Mouse (Mus musculus) kidney, postnatal 36 days (tissue): Measurements from ENCODE around the gene Triml2.
A peak's percentile ranks its signal among the peaks of the same experiment; 100 is the strongest.

ENCODE experiments used
- DNase-seq, 2 experiments: peaks; one replicate each; pipeline ENCODE4 v3.0.0; 2021 to 2022; ENCODE audit warnings: mixed read lengths in 2 of 2

Triml2 gene

DNA sequence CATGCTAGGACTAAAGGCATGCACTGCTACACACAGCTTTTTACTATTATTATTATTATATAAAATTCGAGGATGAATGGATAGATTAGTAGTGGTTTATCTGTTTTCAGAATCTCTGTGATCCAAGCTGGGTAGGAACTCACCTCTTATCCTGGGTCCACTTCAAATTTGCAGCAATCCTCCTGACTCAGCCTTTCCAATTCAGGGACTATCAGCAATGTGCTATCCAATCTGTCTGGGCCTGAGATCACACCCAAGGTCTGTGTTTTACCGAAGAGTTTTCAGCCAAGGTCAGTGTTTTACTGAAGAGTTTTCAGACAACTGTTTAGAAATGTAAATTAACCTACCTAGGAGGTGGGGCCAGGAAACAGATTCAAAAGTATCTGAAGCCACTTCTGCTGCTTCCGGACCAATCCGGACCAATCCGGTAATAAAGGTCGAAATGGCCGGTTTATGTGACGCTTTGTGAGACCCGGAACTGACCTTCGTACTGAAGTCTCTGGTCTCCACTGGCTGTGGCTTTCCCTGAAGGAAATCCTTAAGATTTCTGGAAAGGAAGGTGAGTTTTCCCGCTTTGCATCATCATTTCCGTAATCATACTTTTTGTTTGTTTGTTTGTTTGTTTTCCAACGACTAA lies at the start of gene Triml2:
Triml2 (plus strand) TSS at position 488 of the 637 bp plus-strand sequence.
- no peak for DNase-seq

DNA sequence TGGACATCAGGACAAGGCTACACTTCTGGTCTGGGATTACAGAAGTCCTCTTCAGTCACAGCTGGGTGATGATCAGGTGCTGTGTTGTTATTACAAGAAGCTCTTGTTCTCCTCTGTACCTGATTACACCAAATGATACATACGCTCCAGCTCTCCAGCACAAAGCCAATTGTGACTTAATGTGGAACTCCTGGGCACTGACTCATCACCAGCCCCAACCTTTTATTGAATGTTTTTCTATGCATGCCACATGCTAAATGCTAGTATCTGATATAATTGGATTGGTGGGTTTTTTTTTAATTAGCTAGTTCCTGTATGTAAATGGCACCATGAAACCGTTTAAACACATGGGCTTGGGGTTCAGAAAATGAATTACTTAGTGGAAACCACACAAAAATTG lies 39.0 kb upstream of the Triml2 start, which contains the start of gene Triml1:
Triml1 (minus strand) TSS at position 101 of the 400 bp plus-strand sequence.
- no peak for DNase-seq

DNA sequence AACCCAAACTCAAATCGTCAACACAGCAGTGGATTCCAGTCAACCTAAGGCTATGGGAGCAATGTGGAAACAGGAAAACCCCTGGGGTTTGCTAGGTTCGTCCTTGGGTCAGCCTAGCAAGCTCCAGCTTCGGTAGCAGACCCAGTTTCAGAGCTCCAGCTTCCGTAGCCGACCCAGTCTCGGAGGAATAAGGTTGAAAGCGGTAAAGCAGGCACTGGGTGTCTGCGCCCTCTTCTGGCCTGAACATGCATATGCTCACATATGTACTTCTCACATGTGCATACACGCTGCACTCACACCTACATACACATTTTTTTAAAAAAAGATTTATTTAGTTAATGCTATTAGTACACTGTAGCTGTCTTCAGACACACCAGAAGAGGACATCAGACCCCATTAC lies 31.0 kb upstream of the Triml2 start:
- DNase-seq = no peak

DNA sequence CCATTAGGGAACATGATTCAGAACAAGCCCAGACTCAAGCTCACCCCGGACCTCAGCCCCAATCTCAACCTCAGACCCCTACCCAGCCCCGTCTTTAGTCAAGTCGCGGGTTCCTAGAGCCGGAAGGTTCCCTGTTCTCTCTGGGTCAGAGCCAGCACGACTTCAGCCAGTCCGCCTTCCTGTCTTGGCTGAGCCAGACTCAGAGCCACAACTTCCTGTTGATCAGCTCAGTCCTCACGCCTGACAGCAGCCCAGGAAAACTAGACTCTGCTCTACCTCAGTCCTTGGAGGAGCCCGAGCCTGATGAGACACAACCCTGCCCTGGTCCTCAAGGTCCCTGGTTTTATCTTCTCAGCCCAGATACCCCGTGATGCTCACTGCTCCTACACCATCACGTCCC lies 17.1 kb upstream of the Triml2 start:
- DNase-seq = no peak

DNA sequence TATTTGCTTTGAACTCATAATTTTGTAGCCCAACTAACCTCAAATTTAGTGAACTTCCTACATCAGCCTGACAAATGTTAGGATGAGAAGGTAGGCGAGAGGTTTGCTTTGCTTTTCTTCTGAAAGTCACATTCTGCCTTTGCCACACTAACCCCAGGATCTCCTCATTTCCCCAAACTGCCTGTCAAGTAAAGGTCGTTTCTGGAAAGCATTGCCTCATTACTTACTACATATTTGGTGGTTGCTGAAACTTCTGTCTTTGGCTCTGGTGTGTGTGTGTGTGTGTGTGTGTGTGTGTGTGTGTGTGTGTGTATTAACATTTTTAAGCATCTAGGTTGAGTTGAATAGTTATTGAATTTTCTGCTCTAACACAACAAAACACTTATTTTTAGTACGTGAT lies 15.9 kb upstream of the Triml2 start:
- DNase-seq = no peak

DNA sequence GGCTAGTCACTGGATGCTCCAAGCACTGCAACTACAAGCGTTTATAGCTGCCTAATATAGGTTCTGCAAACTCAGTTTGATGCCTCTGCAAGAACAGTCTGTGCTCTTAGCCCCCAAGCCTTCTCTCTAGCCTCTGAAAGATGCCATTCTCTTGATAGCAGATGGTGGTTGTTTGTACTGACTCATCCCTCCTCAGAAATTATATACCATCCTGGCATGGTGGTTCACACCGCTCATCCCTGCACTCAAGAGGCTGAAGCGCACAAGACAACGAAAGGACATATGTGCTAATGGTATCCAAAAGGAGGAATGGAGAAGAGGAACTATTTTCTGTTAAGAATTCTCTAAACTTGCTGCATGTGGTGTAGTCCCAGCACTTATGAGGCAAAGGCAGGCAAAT lies 12.3 kb upstream of the Triml2 start:
- no peak for DNase-seq

DNA sequence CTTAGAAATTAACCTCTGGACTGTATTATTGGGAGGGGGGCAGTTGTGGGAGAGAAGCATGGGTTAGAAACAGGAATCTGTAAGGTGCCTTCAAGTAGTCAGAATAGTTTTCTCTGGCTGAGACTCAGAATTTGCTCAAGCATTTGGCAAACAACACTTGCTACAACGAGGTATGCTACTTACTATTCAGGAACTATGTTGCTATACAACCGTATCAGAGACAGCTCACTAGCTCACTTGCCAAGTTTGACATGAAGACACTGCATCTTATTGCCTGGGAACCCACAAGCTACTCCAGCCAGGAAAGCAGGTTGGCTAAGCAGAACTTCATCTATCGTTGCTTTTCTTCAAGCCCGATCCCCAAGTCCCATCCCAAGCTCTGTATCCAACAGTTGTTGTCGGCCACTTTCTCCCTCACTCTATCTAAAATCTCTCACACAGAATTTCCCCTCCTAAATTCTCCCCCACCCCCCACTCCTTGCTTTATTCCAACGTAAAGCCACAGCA lies 11.0 kb upstream of the Triml2 start:
- DNase-seq = no peak

DNA sequence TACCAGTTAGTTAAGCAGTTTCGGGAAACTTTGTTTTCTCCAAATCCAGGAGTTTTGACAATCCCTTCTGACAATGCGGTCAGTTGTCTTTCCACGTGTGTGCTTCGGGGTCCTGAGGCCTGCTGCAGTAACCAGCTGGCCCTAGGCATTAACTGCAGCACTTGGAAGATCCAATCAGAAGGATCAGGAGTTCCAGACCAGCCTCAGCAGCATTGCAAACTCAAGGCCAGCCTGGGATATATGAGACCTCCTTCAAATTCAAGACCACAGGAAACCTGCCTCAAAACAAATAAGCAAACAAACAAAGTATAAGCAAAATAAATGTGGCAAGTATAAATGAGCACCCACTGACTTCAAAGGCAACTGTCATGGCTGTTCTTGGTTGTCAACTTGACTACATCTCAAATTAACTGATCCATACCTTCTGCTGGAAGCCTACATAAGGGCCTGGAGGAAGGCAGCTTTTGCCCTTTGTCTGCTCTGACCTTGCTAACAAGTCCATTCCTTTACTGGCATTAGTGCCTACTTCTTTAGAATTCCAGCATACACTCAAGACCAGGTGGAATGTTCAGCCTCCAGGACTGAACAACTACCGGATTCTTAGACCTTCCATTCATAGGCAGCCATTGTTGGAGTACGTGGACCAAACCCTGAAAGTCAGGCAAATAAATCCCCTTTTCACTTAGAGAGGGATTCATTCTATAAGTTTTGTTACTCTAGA lies 3.4 kb upstream of the Triml2 start:
- no peak for DNase-seq

DNA sequence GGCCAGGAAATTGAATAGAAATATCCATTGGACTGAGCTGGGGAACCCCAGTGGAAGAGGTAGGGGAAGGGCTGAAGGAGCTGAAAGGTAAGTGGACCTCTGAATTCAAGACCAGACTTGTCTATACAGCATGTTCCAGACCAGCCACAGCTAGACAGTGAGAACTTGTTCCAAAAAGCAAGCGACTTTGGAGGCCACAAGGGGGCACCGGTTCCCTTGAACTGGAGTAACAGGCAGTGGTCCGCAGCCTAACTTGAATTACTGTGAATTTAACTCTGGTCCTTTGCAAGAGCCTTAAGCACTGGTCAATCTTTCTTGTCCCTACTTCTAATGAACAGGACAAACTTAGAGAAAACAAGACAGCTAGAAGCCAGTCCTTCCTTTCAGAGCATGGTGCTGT lies 2.1 kb upstream of the Triml2 start:
- peak; percentile 1 to 68 for DNase-seq

DNA sequence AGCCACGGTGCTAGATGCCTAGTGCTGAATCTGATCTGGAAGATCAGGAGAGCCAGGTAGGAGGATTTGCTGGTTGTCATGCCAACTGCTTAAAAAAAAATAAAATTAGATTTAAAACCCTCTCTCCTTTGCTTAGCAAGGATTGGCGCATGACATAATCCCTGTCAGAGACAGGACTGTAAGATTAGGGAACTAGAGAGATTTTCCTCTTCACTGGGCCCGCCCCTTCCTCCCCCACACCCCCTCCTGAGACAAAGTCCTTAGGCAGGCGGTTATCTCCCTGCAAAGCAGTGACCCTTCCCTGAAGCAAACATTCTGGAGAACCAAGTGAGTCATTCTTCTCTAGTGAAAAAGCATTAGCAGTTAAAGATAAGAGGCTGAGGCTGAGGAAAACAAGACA lies 1.2 kb upstream of the Triml2 start:
- DNase-seq = no peak

DNA sequence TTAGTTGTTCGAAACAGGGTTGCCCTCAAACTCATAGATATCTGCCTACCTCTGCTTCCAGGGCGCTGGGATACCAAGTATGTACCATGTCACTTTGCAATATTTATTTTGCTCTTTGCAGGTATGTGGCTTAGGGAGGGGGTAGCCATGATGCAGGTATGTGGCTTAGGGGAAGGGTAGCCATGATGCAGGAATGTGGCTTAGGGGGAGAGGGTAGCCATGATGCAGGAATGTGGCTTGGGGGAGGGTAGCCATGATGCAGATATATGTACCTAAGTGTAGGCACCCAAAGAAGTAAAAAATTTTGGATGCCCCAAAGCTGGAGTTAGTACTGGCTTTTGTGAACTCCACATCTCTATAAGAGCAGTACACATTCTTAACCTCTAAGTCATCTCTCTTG lies 1.9 kb downstream of the Triml2 start:
- no peak for DNase-seq

DNA sequence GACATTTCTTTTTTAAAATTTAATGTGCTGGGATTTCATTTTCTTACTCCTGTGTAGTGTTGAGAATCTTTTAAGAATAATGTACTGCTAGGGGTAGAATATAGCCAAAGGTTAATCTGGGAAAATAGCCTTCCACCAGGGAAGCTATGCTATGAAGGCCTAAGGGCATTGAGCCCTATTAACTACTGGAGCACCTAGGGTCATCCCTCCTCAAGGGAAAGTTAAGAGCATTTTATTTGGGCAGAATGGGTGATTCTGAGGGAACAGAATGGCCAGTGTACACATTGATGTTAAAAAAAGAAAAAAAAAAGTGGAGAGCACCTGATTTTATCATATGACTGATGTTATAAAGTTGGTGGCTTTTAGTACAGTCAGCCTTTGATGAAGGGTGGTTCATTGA lies 35.2 kb downstream of the Triml2 start:
- no peak for DNase-seq

DNA sequence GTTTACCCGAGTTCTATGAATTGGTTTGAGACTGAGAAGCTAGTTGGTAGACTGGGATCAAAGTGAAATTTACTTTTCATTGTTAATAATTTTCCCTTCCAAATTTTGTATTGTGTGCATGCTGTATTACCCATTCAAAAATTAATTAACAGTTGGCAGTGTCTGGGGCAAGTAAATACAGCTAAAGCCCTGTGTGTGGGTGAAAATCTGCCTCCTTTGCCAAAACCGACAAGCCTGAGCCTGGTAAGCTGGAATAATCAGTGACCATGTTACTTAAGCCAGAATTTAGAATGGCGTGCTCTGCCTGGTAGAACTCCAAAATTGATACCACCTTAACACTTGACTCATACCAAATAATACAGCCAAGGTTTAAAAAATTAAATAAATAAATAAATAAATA lies 63.0 kb downstream of the Triml2 start:
- no peak for DNase-seq
